Mouse (Mus musculus): Measurements from ENCODE around the gene Meis2. TPM values are rescaled to one million over a fixed set of nuclear protein-coding genes. Genes with fewer than 3 reads are reported as not detected.

Gene Meis2
- total RNA-seq, 1 experiment, result 12.4 TPM

DNA sequence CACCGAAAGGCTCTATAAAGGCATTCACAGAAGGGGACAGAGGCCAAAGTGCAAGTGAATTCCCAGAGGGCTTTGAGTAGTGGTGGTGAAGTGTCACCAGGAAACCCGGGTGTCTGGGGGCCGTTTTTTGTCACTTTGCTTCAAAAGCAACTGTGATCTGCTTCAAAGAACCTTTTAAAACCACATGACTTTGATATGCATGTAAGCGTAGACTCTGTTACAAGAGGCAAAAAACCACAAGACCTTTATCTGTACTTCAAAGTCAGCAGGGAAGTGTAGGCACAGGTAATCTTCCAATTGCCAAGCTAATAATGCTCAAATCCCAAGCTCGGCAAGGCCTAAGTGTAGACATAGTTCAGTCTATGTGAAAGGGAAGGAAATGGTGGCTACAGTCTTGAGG lies 87.0 kb downstream of the Meis2 start:
- H3K9me3 ChIP-seq (ENCODE audit: control insufficient read depth, insufficient read depth, low read depth, low read length), result no peaks in the 10 kb centered on the region
- H3K36me3 ChIP-seq (ENCODE audit: control insufficient read depth, insufficient read depth, low read length, poor library complexity, severe bottlenecking), result no peaks in the 10 kb centered on the region
- no peak for DNase-seq (ENCODE audit: low read depth, low spot score)
- H3K4me1 ChIP-seq (ENCODE audit: control insufficient read depth in 2 of 2, insufficient read depth in 2 of 2, low read length in 2 of 2, poor library complexity in 1 of 2), result peaks cover 0 to 9% of the 10 kb centered on the region in 2 experiments; a peak in 1 of 4 replicates
- in situ Hi-C loops (cut with MboI; ENCODE audit: low sequenced_read_pairs in 2 of 2, unreplicated experiment in 2 of 2), result no loop called here
- no peak for TF ChIP-seq ZC3H11A (IDR thresholded peaks at IDR 0.05; ENCODE audit: borderline replicate concordance, low read depth, low read length)
- TF ChIP-seq MAFK (IDR thresholded peaks at IDR 0.05; ENCODE audit: insufficient read depth, low read depth, low read length), result no peak
- no peak for TF ChIP-seq CHD2 (IDR thresholded peaks at IDR 0.05; ENCODE audit: low read depth, low read length)
- no peak for TF ChIP-seq ZNF384 (IDR thresholded peaks at IDR 0.05; ENCODE audit: low read depth, low read length)
- TF ChIP-seq HCFC1 (IDR thresholded peaks at IDR 0.05; ENCODE audit: borderline replicate concordance, insufficient read depth, low read length), result no peak
- H3K9ac ChIP-seq (ENCODE audit: insufficient read depth, low read depth, low read length, poor library complexity, severe bottlenecking), result no peak overlapping the region
- H3K27ac ChIP-seq (ENCODE audit: insufficient read depth, low read depth, low read length, poor library complexity, severe bottlenecking), result no peak overlapping the region
- H3K4me3 ChIP-seq (ENCODE audit: insufficient read depth in 1 of 2, low read depth in 1 of 2, low read length in 2 of 2, poor library complexity in 1 of 2, severe bottlenecking in 1 of 2), result no peak overlapping the region

DNA sequence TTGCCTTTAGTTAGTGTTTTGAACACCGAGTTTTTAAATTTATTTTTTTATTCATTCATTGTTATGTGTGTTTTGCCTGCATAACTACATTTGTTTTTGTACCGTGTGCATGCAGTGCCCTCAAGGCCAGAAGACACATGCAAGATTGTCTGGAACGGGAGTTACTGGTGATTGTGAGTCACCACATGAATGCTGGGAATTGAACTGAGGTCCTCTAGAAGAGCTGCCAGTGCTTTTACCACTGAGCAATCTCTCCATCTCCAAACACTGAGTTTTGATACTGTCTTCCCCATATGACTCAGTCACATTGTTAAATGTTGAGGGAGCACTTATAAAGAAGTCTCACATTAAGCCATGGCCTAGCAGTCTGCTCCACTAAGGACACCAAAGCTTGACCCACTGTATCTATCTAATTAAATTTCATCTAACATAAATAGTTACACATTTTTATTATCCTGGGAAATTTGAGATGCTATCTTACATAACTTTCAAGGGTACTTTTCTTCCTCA lies 94.3 kb downstream of the Meis2 start:
- Histone ChIP-seq H3K27ac (ENCODE audit: insufficient read depth, low read depth, low read length, poor library complexity, severe bottlenecking) (no peak overlapping the region), H3K4me1 (ENCODE audit: control insufficient read depth in 2 of 2, insufficient read depth in 2 of 2, low read length in 2 of 2, poor library complexity in 1 of 2) (no peaks in the 10 kb centered on the region), H3K9me3 (ENCODE audit: control insufficient read depth, insufficient read depth, low read depth, low read length) (no peaks in the 10 kb centered on the region), H3K4me3 (ENCODE audit: insufficient read depth in 1 of 2, low read depth in 1 of 2, low read length in 2 of 2, poor library complexity in 1 of 2, severe bottlenecking in 1 of 2) (no peak overlapping the region), H3K36me3 (ENCODE audit: control insufficient read depth, insufficient read depth, low read length, poor library complexity, severe bottlenecking) (no peaks in the 10 kb centered on the region), H3K9ac (ENCODE audit: insufficient read depth, low read depth, low read length, poor library complexity, severe bottlenecking) (no peak overlapping the region)
- in situ Hi-C loops (cut with MboI; ENCODE audit: low sequenced_read_pairs in 2 of 2, unreplicated experiment in 2 of 2), result no loop called here
- no peak for TF ChIP-seq CHD2 (IDR thresholded peaks at IDR 0.05; ENCODE audit: low read depth, low read length)
- no peak for TF ChIP-seq ZC3H11A (IDR thresholded peaks at IDR 0.05; ENCODE audit: borderline replicate concordance, low read depth, low read length)
- no peak for TF ChIP-seq MAFK (IDR thresholded peaks at IDR 0.05; ENCODE audit: insufficient read depth, low read depth, low read length)
- no peak for TF ChIP-seq ZNF384 (IDR thresholded peaks at IDR 0.05; ENCODE audit: low read depth, low read length)
- TF ChIP-seq HCFC1 (IDR thresholded peaks at IDR 0.05; ENCODE audit: borderline replicate concordance, insufficient read depth, low read length), result no peak
- no peak for DNase-seq (ENCODE audit: low read depth, low spot score)

DNA sequence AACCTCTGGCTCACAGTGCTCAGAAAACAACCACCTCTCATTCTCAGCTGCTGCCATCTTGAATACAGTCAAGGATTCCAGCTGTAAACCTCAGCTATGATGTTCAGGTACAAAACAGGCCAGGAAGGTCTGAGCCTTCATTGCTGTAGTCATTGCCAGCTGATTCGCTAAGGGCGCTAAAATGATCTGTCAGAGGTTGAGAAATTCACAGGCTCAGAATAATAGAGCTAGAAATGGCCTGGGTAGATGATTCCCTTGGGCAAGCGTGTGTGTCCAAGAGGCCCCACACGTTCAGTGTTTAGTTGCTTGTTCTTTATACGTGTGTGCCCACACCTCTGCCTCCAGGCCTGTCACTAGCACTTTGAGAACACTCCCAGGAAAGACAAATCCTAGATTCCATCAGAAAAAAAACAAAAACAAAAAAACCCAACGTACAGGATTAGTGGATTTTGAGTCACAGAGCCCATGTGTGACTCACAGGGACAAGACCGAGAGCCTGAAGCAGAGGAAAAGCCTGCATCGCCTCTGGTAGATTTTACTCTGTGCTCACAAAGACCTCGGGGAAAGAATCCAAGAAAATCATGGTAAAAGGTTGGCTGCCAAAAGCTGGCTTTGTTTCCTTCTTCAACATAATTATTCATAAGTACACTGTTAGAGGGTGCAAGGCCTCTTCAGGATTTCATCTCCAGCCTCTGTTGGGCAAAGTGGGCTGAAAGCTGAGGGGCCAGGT lies 95.4 kb downstream of the Meis2 start:
- Histone ChIP-seq H3K9me3 (ENCODE audit: control insufficient read depth, insufficient read depth, low read depth, low read length) (no peaks in the 10 kb centered on the region), H3K27ac (ENCODE audit: insufficient read depth, low read depth, low read length, poor library complexity, severe bottlenecking) (no peak overlapping the region), H3K4me1 (ENCODE audit: control insufficient read depth in 2 of 2, insufficient read depth in 2 of 2, low read length in 2 of 2, poor library complexity in 1 of 2) (no peaks in the 10 kb centered on the region), H3K9ac (ENCODE audit: insufficient read depth, low read depth, low read length, poor library complexity, severe bottlenecking) (no peak overlapping the region), H3K4me3 (ENCODE audit: insufficient read depth in 1 of 2, low read depth in 1 of 2, low read length in 2 of 2, poor library complexity in 1 of 2, severe bottlenecking in 1 of 2) (no peak overlapping the region), H3K36me3 (ENCODE audit: control insufficient read depth, insufficient read depth, low read length, poor library complexity, severe bottlenecking) (no peaks in the 10 kb centered on the region)
- DNase-seq (ENCODE audit: low read depth, low spot score), result no peak
- no peak for TF ChIP-seq CHD2 (IDR thresholded peaks at IDR 0.05; ENCODE audit: low read depth, low read length)
- no peak for TF ChIP-seq ZC3H11A (IDR thresholded peaks at IDR 0.05; ENCODE audit: borderline replicate concordance, low read depth, low read length)
- TF ChIP-seq HCFC1 (IDR thresholded peaks at IDR 0.05; ENCODE audit: borderline replicate concordance, insufficient read depth, low read length), result no peak
- TF ChIP-seq ZNF384 (IDR thresholded peaks at IDR 0.05; ENCODE audit: low read depth, low read length), result no peak
- TF ChIP-seq MAFK (IDR thresholded peaks at IDR 0.05; ENCODE audit: insufficient read depth, low read depth, low read length), result no peak
- in situ Hi-C loops (cut with MboI; ENCODE audit: low sequenced_read_pairs in 2 of 2, unreplicated experiment in 2 of 2), result no loop called here

DNA sequence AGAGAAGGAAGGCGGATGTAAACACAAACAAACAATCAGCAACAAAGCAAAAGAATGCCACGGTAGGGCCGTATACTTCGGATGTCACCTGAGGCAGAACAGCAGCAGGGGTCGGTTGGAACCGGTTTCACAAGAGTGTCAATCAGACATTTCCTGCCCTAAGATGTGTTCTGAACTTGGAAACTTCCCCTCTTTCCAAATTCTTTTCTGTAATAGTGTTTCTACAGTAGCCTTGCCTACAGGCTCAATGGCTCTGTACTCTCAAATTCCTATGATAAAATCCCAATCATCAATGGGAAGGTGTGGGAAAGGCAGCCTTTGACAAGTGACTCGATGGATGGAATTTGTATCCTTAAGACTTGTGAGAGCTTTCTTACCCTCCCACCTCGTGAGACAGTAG lies 96.4 kb downstream of the Meis2 start:
- DNase-seq (ENCODE audit: low read depth, low spot score), result no peak
- in situ Hi-C loops (cut with MboI; ENCODE audit: low sequenced_read_pairs in 2 of 2, unreplicated experiment in 2 of 2), result no loop called here
- no peak overlapping the region for H3K27ac ChIP-seq (ENCODE audit: insufficient read depth, low read depth, low read length, poor library complexity, severe bottlenecking)
- H3K9ac ChIP-seq (ENCODE audit: insufficient read depth, low read depth, low read length, poor library complexity, severe bottlenecking), result no peak overlapping the region
- H3K9me3 ChIP-seq (ENCODE audit: control insufficient read depth, insufficient read depth, low read depth, low read length), result no peaks in the 10 kb centered on the region
- no peaks in the 10 kb centered on the region for H3K36me3 ChIP-seq (ENCODE audit: control insufficient read depth, insufficient read depth, low read length, poor library complexity, severe bottlenecking)
- H3K4me1 ChIP-seq (ENCODE audit: control insufficient read depth in 2 of 2, insufficient read depth in 2 of 2, low read length in 2 of 2, poor library complexity in 1 of 2), result no peaks in the 10 kb centered on the region
- no peak for TF ChIP-seq ZC3H11A (IDR thresholded peaks at IDR 0.05; ENCODE audit: borderline replicate concordance, low read depth, low read length)
- TF ChIP-seq MAFK (IDR thresholded peaks at IDR 0.05; ENCODE audit: insufficient read depth, low read depth, low read length), result no peak
- TF ChIP-seq HCFC1 (IDR thresholded peaks at IDR 0.05; ENCODE audit: borderline replicate concordance, insufficient read depth, low read length), result no peak
- TF ChIP-seq CHD2 (IDR thresholded peaks at IDR 0.05; ENCODE audit: low read depth, low read length), result no peak
- TF ChIP-seq ZNF384 (IDR thresholded peaks at IDR 0.05; ENCODE audit: low read depth, low read length), result no peak
- no peak overlapping the region for H3K4me3 ChIP-seq (ENCODE audit: insufficient read depth in 1 of 2, low read depth in 1 of 2, low read length in 2 of 2, poor library complexity in 1 of 2, severe bottlenecking in 1 of 2)

Measured in ES-E14 (cell line).